Mouse (Mus musculus) T-cell, adult 2 months (primary cell): Measurements from ENCODE around the gene Tubb4b.
"Not testable (repeated sequence)": the region's sequence is repeated elsewhere in the genome, so short reads cannot be mapped to it uniquely, and the experiment has no call there.

Experiments used
- DNase-seq: peaks from one replicate; pipeline ENCODE4 v3.0.0; 2022; ENCODE audit warnings: low spot score

Gene Tubb4b

DNA sequence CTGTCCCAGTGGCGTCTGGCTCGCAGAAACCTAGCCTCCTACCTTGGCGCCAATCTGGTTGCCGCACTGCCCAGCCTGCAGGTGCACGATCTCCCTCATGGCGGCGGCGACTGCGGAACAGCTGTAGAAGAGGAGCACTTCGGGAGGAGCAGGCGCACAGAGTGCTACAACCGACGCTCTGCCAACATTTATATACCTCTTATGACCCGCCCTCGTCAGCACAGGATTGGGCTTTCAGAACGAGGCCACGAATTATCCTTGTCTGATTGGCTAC lies at the start of gene Tubb4b:
Gene Tubb4b, minus strand, starts transcription at position 211 of the 274 bp plus-strand sequence.
- DNase-seq = no peak

DNA sequence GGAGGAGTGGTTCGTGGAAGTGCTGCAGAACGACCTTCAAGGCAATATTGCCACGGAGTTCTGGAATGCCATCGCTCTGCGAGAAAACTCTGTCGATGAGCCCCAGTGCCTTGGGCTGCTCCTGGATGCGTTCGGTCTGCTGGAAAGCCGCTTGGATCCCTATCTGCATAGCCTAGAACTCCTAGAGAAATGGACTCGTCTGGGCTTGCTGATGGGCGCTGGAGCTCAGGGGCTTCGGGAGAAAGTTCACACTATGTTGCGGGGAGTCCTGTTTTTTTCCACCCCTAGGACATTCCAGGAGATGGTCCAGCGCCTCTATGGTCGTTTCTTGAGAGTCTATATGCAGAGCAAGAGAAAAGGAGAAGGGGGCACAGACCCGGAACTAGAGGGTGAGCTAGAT lies 48.5 kb upstream of the Tubb4b start:
- no peak for DNase-seq

DNA sequence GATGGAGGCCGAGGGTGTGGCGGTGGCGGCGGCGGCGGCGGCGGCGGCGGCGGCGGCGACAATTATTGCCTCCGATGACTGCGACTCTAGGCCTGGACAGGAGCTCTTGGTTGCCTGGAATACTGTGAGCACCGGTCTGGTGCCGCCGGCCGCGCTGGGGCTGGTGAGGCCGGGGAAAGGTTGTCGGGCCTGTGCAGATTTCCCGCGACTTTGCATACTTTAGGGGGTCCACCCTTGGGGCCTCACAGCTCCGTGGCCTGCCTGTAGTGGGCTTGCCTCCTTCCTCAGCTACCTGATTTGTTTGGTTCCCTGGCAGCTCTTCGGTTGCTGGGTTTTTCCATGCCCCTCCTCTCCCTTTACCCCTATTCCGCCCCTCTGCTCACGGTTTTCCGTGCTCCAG lies 48.0 kb upstream of the Tubb4b start:
- no peak for DNase-seq

DNA sequence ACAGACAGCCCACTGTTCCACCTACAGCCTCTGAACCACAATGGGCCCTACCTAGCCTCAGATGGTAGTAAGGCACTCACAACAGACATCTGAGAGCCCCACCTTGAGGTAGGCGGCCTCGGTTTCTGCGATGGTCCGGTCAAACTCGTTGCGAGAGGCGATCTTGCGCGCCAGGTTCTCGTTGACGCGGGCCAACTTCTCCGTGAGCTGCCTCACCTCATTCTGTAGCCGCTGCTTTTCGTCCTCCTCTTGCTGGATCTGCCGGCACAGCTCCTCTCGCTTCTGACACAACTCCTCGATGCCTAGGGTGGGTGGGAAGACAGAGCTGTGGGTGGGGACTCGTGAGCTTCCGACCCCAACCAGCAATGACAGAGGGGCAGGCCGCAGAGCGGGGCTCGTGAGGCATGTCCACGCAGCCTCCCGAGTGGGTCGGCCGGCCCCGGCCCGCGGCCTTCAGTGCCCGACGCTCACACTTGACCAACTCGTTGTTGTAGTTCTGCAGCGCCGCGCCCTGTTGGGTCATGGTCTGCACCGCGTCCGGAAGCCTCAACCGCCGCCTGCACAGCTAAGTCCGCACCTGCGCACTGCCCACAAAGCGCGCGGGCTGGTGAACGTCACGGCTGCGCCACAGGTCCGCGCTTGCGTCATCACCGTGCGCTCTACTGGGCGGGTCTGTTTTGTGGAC lies 47.5 kb upstream of the Tubb4b start, which contains the start of the genes Ssna1 and Anapc2:
Gene Ssna1, minus strand, starts transcription at position 612 of the 685 bp plus-strand sequence.
Gene Anapc2, plus strand, starts transcription at position 652 of the 685 bp plus-strand sequence.
- DNase-seq = peak; percentile 97

DNA sequence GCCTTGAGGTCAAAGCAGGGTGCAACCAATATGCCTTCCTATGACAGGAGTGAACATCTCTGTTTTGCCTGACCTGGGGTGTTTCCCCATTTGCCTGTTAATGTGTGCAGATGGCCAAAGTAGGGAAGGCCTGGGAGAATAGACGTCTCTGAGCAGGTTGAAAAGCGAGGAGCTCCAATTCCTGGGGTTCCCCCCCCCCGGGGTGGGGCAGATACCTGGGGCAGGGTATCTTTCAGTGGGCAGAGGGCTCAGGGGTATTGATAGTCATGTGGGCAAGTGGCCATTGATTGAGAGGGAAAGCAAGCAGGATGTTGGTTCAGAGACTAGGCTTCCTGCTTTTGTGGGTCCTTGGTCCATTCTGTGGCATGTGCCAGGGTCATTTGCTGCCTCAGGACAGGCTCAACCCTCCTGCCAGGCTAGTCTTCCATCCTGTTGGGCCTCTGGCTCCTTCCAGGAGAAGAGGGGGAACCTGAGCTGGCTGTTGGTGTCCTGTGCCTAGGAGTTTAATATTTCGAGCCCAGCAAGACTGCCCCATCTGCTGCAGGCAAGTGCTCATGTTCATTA lies 43.3 kb upstream of the Tubb4b start:
- no peak for DNase-seq

DNA sequence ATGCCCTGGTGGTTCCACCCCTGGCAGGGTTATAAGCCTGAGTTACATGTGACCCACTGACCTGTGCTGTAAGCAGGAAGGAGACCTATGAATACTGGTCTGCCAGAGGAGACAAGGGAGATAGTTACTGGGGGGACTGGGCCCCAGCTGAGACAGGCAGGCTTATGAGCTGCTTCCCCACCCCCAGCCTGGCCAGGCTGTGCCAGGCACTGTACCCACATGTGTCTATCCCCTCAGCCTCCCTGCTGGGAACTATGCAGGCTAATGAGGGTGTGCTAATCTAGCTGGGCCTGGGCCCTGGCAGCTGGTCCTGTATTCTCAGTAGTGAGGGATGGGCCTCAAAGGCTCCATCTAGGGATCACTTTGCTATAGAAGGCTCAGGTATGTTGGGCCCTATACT lies 42.7 kb upstream of the Tubb4b start:
- DNase-seq = no peak

DNA sequence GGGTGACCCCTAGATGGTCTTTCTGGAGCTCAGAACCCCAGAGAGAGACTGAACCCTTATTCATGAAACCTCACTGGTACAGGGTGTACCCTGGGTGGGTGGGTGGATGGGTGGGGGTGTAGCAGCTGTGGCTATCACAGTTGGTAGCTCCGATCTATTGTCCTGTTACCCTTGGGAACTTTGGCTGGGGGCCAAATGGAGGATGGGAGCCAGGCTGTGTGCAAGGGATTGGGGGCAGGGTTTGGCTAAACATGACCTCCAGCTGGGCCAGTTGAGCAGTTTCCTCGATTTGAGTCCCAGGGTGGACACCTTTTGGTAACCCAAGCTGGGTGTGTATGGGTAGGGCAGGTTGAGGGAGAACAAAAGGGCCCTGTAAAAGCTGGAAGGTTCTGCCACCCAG lies 42.2 kb upstream of the Tubb4b start:
- DNase-seq = no peak

DNA sequence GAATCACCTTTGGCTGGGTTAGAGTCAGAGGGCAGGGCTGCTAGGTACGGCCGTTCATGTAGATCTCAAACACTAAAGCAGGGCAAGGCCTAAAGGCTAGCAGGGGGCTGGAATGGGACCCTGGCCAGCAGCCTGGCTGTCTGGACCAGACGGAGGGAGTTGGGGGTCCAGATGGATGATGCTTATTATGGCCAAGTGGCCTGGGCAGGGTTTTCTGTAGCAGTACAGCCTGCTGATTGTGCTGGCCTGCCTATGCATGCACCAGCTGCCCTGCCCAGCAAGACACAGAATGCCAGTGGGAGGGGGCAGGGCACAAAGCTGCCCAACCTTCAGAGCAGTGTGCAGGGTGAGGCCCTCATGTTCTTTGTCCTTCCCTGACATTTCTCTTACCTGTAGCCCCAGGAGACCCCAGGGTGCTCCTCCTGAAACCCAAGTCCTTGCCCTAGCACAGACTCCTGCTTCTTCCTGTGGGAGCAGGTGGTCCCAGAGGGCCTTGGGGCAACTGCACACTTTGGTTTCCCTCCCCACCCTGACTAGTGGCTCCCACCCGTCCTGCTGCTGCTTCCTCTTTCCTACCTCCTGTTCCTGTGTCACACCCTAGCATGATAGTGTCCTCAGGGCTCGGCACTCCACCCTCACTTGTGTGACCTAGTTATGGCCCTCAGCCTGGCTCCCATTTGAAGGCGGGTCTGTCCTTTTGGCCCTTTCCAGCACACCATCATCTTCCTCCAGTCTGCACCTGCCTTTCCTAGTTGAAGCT lies 41.6 kb upstream of the Tubb4b start:
- no peak for DNase-seq

DNA sequence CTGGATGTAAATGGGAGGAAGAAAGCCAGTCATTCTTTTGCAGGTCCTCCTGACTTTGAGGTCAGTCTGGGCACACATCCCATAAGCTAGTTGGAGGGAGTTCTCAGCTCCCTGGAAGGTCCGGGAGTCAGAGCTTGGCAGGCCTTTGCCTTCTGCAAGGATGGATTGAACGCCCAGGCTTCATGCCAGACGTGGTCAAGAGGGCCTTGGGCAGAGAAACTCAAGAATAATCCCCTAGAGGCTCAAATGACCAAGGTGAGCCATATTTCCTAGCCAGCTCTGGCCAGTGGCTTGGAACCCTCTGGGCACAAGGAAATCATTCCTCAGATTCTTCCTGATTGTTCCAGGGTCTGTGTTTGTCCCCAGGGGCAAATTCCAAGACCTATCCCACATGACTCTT lies 40.3 kb upstream of the Tubb4b start:
- DNase-seq = no peak

DNA sequence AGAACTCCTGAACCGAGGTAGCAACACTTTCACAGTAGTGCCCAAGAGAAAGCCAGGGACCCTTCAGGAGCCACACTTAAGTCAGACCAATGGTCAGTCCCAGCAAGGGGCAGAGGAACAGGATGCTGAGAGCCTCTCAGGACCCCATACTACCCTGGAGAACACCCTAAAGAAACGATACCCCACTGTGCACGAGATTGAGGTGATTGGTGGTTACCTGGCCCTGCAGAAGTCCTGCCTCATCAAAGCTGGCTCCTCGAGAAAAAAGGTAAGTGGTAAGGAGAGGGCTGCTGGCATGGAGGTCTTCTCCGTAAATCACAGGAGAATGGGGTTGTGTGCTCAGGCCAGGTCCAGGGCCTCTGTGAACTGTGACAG lies 39.8 kb upstream of the Tubb4b start:
- no peak for DNase-seq

DNA sequence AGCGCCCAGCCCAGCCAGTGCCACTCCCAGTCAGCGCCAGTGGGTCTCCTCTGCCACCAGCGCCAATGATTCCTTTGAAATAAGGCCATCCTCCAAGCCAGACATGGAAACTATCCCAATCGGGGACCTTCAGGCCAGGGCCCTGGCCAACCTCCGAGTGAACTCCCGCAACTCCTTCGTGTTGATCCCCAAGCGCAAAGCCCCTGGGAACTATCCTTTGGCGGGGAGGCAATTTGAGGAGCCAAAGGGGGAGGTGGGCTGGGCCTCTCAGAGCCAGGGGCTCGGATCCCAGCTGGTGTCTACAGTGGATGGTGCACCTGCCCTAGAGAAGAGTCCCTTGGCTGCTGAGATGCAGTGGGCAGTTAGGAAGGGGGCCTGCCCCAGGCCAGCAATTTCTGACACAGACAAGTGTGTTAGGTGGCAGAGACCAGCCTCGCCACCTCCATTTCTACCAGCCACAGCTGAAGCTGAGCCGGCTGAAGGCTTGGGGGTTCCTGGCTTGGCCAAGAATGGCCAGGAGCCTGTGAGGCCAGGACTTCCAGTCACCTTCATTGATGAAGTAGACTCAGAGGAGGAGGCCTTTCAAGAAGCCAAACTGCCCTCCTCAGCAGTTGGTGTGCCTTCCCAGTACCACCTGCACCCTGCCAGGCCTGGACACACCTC lies 39.3 kb upstream of the Tubb4b start:
- no peak for DNase-seq

DNA sequence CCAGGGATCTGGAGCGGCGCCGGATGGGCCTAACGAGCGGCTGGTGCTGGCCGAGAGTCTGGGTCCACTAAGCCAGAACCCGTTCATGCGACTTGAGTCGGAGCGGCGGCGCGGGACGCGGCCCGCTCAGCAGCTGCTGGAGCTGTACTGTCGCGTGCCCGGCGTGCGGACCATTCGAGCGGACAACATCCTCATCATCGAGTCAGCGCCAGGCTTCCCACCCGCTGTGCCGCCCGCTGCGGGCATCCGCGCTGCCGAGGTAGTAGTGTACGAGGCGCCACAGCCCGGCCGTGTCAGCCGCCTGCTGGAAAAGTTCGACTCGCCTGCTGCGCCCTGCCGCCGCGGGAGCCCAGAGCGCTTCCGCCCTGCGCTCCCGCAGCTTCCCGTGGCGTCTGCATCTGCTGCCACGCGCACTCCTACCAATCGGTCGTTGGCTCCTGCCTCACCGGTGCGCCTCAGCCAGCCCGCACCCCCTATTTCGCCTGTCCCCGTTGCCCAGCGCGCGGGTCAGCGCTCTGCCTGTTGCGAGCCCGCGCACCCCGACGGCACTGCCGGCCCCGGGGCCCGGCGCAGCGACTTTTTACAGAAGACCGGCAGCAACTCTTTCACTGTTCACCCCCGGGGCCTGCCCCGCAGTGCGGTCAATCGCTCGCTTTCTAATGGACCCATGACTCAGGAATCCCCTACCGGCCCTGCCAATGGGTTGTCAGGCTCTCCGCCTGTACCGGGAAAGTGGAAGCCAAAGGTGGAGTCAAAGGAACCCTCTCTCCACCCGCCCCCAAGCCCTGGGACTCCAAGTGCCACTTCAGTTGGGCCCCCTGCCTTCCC lies 38.5 kb upstream of the Tubb4b start:
- DNase-seq = peak; percentile 72

DNA sequence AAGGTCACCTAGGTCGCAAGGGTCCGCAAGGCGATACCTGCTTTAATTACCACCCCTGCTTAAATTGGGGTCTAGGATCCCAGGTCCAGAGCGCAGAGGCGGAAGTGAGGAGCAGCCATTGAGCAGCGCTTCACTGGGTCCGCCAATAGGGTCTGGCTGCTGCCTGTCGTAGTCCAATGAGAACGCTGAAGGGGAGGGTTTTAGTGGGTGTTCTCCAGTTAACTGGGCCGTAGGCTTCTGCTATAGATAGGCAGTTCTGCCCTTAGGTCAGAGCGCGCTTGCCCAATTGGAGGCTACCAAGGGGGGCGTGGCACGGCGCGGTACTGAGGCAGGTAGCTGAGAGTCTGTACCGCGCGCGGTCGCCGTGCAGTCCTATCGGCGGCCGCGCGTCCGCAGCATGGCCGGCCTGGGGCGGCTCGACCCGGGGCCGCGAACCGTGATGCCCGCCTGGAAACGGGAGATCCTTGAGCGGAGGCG lies 37.8 kb upstream of the Tubb4b start, which contains the start of gene Tprn:
Gene Tprn, plus strand, starts transcription at position 328 of the 477 bp plus-strand sequence.
- peak; percentile 93 for DNase-seq

DNA sequence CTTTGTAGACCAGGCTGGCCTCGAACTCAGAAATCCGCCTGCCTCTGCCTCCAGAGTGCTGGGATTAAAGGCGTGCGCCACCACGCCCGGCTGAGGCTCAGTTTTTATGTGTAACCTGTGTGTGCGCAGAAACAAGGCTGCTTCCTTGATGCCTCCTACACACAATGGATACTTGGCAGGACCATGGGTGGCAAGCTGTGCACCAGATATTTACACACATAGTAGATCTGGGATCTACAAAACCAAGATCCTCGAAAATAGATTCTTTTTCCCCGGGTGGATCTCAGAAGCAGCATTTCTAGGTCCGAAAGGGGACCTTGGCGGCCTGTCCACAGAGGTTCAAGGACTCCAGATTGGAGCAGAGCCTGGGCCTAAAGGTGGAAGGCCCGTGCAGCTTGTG lies 37.4 kb upstream of the Tubb4b start:
- no peak for DNase-seq

DNA sequence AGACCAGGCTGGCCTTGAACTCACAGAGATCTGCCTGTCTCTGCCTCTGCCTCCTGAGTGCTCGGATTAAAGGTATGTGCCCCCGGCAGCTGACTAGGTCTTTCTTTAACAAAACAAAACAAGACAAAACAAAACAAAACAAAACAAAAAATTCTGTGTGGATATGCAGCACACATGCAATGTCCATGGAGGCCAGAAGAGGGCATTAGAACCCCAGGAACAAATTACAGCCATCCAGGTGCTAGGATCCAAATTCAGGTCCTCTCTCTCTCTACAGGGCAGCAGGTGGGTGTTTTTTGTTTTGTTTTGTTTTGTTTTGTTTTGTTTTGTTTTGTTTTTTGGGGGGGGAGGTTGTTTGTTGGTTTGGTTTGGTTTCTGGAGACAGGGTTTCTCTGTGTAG lies 34.4 kb upstream of the Tubb4b start:
- peak; percentile 20 for DNase-seq

DNA sequence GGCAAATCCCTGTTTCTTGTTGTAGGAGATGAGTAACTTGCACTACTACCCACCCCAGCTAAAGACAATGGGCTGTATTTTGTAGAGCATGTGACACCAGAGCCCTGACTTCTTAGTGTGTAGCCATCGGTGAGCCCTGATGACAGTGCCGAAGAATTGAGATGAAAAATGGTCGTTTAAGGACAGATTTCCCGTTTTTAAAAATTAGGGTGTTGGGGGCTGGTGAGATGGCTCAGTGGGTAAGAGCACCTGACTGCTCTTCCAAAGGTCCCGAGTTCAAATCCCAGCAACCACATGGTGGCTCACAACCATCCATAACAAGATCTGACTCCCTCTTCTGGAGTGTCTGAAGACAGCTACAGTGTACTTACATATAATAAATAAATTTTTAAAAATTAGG lies 32.7 kb upstream of the Tubb4b start:
- DNase-seq = not testable (repeated sequence)

DNA sequence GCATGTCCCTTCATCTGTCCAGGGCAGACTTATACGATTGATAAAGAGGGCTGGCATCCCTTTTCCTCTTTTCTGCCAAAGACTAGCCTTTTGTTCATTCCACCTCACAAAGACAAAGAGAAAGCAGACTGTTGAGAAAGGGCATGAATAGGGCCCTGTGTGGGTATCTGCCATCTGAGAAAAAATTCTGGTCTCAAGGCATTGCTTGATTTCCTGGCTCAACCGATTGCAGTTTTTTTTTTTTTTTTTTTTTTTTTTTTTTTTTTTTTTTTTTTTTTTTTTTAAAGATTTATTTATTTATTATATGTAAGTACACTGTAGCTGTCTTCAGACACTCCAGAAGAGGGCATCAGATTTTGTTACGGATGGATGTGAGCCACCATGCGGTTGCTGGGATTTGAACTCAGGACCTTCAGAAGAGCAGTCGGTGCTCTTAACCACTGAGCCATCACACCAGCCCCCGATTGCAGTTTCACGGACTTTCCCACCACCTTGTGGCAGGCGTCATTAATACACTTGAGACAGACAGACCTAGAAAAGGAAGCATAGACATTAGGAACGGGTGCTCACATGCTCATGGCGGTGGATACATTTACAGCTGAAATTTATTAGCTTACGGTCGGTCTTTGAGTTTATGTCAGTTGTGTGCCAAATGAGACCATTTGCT lies 32.1 kb upstream of the Tubb4b start:
- peak; percentile 73 for DNase-seq

DNA sequence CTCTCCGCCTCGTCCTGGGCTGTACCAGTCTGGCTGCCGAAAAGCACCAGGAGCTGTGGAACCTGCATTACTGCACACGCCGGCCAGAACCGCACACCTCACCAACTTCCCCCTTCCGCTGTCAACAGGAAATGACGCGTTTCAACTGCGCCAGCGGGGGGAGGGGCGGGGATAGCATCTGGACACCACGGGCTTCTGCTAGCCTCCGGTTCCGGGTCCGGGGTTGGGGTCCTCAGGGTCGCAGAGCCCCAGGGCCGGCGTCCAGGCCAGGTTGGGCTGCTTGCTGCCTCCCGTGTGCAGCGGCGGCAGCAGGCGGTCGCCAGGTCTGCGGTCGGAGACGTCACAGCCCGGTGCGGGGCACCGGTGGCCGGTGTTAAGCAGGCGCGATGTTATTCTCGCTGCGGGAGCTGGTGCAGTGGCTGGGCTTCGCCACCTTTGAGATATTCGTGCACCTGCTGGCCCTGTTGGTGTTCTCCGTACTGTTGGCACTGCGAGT lies 30.8 kb upstream of the Tubb4b start, which contains the start of gene Tmem203:
Gene Tmem203, plus strand, starts transcription at position 156 of the 496 bp plus-strand sequence.
- DNase-seq = peak; percentile 90

DNA sequence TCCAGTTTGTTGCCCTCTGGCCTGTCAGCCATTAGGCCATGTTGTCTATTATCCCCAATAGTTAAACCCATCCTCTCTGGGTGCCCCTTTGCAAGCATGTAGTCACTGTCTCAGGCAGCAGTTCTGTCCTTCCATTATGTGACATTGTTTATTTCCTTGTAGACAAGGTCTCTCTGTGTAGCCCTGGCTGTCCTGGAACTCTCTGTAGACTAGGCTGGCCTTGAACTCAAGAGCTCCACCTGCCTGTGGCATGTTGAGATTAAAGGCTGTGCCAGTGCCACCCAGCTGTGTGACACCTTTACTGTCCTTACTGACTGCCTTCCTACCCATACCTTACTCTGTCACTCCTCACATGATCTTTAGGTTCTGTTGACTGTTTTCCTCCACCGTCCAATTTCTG lies 27.8 kb upstream of the Tubb4b start:
- peak; percentile 33 for DNase-seq

DNA sequence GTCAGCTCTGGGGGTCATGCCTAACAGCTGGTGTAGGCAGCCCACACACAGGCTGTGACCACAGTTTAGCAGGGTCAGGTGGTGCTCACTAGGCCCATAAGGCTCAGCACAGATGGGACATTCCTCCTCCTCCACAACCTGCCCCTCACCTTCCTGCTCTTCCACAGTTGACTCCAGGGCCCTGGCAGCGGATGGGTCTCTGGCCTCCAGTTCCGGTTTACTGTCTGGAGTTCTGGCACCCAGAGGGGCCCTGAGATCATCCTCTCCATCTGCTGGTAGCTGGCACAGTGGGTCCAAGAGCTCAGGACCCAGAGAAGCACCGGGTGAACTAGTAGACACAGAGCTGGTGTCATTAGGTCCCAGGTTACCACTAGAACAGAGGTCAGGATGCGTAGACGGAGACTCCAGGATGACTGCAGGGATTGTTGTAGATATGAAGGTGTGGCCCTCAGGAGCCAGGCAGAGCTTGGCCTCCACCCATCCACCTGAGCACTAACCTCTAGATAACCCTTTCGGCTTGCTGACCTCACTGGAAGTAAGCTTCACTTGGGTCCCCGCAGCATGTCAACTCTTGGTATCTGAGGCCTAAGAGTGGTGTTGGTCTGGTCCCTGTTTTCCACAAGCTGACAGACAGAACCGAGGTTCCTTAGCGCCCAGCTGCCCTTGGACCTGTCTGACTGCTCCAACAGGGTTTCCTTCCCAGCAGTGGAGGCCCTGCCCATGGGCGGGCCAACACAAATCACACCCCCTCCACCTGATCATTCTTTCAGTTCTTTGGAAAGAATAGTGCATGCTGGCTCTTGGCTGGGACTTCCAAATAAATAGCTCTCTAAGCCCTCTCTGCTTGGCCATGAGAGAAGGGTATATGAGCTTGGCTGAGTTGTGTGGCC lies 21.9 kb upstream of the Tubb4b start, which contains the start of gene AL732309.1:
Gene AL732309.1, minus strand, starts transcription at position 681 of the 890 bp plus-strand sequence.
- no peak for DNase-seq
